Mouse (Mus musculus): Measurements from ENCODE around the gene Mok.

- TF ChIP-seq CTCF (conservative IDR thresholded peaks at IDR 0.05; ENCODE audit: low read length) (no peak), NANOG (IDR thresholded peaks at IDR 0.05; ENCODE audit: borderline replicate concordance, low read length) (no peak)
These were observed 25.8 kb downstream of the Mok start for GRCm38 (mm10) chr12:110814924-110815323.
